Mouse (Mus musculus) hindbrain, embryonic 12.5 days (tissue): Measurements from ENCODE around the gene Gpx7. TPM values are rescaled to one million over a fixed set of nuclear protein-coding genes. Genes with fewer than 3 reads are reported as not detected.

Experiments used
- ATAC-seq: fragments of 200-750 bp; cut with Nextera tagmentation; 2 replicates; pipeline ENCODE4 v1.8.0; 2017; ENCODE audit warnings: moderate TSS enrichment; ENCODE audit not compliant: low FRiP score
- H3K27ac ChIP-seq: fragments of 300-500 bp; sonication (generic); 2 replicates; pipeline ENCODE4 v1.5.1; 2016; ENCODE audit warnings: mild to moderate bottlenecking
- H3K27me3 ChIP-seq: fragments of 300-500 bp; sonication (generic); 2 replicates; pipeline ENCODE4 v1.6.1; 2016; ENCODE audit warnings: mild to moderate bottlenecking
- H3K36me3 ChIP-seq: fragments of 300-500 bp; sonication (generic); 2 replicates; pipeline ENCODE4 v1.6.1; 2016; ENCODE audit warnings: mild to moderate bottlenecking
- H3K4me1 ChIP-seq: fragments of 300-500 bp; sonication (generic); 2 replicates; pipeline ENCODE4 v1.6.1; 2016
- H3K4me2 ChIP-seq: fragments of 300-500 bp; sonication (generic); replicated peaks from 2 replicates; pipeline ENCODE4 v1.6.1; 2016; ENCODE audit warnings: mild to moderate bottlenecking
- H3K4me3 ChIP-seq: fragments of 300-500 bp; sonication (generic); 2 replicates; pipeline ENCODE4 v1.5.1; 2016; ENCODE audit warnings: mild to moderate bottlenecking
- H3K9ac ChIP-seq: fragments of 300-500 bp; sonication (generic); 2 replicates; pipeline ENCODE4 v1.6.1; 2016; ENCODE audit warnings: mild to moderate bottlenecking, moderate library complexity
- H3K9me3 ChIP-seq: fragments of 300-500 bp; sonication (generic); replicated peaks from 2 replicates; pipeline ENCODE4 v1.6.1; 2016; ENCODE audit warnings: mild to moderate bottlenecking
- WGBS: fragments of 180-500 bp; shearing (Covaris S2); methylation state at CpG from one replicate; pipeline ENCODE4 v1.1.7; 2016; 5-methylcytosine and 5-hydroxymethylcytosine counted together
- polyA plus RNA-seq: library from polyadenylated mRNA; unstranded; fragments of >200 nt; fragmentation: Nextera tagmentation; extraction: Ambion mirVana; gene quantifications from 2 replicates; pipeline ENCODE4 v1.2.1, GENCODE M21; 2016

The Gpx7 gene
- 58.2 and 59.8 TPM in 2 replicates for polyA plus RNA-seq

DNA sequence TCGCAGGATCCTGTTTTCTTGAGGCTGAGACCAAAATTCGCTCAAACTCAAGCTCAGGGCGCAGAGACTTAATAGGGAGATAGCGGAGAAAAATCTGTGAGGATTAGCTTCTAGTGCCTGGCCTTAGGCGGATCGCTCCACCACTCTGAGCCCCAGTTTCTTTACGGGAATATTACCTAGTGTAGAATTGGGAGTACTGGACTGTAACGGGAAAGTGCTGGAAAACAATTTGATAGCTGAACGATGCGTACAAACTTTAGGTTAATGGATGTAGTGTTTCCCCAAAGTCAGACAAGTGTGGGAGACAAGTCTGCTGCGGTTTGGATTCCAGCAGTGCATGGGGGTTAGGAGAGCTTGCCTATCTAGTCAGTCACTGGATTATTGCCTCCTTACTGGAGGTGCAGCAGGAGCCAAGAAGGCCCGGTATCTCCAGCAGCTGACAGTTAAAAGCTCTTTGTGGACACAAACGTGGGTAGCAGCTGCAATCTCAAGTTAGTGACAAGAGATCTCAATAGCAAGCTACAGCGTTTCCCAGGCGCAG is at the start of gene Gpx7:
Gene Gpx7, minus strand, starts transcription at position 101 of the 541 bp plus-strand sequence.
- Histone ChIP-seq H3K4me2 (peak within 1 kb of the TSS; percentile 70), H3K4me3 (peak within 1 kb of the TSS; percentile 40), H3K36me3 (no peaks in the 10 kb centered on the region), H3K9ac (peak within 1 kb of the TSS; percentile 66), H3K27me3 (no peaks in the 10 kb centered on the region), H3K9me3 (no peaks in the 10 kb centered on the region), H3K27ac (peak within 1 kb of the TSS; percentile 19; the same call in 1 of the 2 replicates), H3K4me1 (peaks cover 19% of the 10 kb centered on the region)
- WGBS: 8% methylated on average over 15 of the region's 15 CpGs
- ATAC-seq: peak; percentile 35; the same call in 1 of the 2 replicates

- Histone ChIP-seq H3K27me3 (no peaks in the 10 kb centered on the region), H3K4me2 (no peak overlapping the region), H3K27ac (no peak overlapping the region), H3K4me3 (no peak overlapping the region), H3K36me3 (no peaks in the 10 kb centered on the region), H3K4me1 (peaks cover 7% of the 10 kb centered on the region), H3K9me3 (no peaks in the 10 kb centered on the region), H3K9ac (no peak overlapping the region)
- no peak for ATAC-seq
- 81% methylated on average over 2 of the region's 2 CpGs for WGBS
Observed at GRCm38 (mm10) chr4:108456028-108456427, 49.3 kb upstream of the Gpx7 start.

- no peak overlapping the region for H3K27ac ChIP-seq
- H3K9ac ChIP-seq: no peak overlapping the region
- no peaks in the 10 kb centered on the region for H3K36me3 ChIP-seq
- H3K4me2 ChIP-seq: no peak overlapping the region
- H3K9me3 ChIP-seq: no peaks in the 10 kb centered on the region
- 72% methylated on average over 7 of the region's 7 CpGs for WGBS
- no peak for ATAC-seq
- no peak overlapping the region for H3K4me3 ChIP-seq
- no peaks in the 10 kb centered on the region for H3K27me3 ChIP-seq
- no peaks in the 10 kb centered on the region for H3K4me1 ChIP-seq
Observed at GRCm38 (mm10) chr4:108448091-108448490, 41.3 kb upstream of the Gpx7 start.

DNA sequence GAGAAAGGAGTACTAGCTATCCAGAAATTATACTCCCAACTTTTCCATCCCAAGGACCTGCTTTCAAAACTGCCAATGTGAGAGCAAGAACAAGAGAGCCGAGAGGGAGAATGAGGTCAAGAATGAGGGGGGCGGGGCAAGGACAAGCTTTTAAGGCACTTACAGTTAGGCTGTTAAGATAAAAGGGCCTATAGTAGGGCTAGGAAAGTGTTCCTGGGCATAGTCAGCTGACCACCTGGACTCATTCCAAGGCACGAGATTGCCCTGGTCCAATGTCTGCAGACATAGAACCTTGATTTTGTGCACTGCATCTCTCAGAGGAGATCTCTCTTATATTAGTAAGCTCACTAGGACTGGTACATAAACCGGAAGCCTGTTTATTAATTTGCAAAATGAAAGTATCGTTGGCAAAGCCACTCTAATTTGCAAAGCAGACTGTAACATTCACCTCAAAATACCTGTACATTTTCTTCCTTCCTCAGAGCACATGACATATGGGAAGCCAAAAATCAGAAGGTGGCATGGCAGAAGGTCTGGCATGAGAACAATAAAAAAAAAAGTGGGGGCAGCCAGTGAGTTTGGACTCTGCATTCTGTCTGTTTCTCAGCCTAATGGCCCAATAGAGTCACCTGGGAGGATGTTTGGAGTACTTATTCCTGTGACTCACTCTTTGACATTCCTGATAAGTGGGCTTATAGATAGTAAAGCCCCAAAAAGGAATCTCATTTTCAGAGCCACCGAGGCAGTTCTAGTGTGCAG is 31.5 kb upstream of the Gpx7 start:
- Histone ChIP-seq H3K4me2 (no peak overlapping the region), H3K9ac (no peak overlapping the region), H3K27ac (no peak overlapping the region), H3K9me3 (no peaks in the 10 kb centered on the region), H3K27me3 (no peaks in the 10 kb centered on the region), H3K4me3 (no peak overlapping the region), H3K4me1 (peaks cover 4% of the 10 kb centered on the region), H3K36me3 (no peaks in the 10 kb centered on the region)
- 77% methylated on average over 6 of the region's 6 CpGs for WGBS
- ATAC-seq: no peak

GRCm38 (mm10) chr4:108436225-108436624 is 29.5 kb upstream of the Gpx7 start:
- H3K4me1 ChIP-seq: peaks cover 16% of the 10 kb centered on the region
- no peak for ATAC-seq
- no peak overlapping the region for H3K4me3 ChIP-seq
- no peaks in the 10 kb centered on the region for H3K27me3 ChIP-seq
- 86% methylated on average over 1 of the region's 1 CpGs for WGBS
- H3K27ac ChIP-seq: no peak overlapping the region
- H3K9me3 ChIP-seq: no peaks in the 10 kb centered on the region
- H3K9ac ChIP-seq: no peak overlapping the region
- H3K36me3 ChIP-seq: no peaks in the 10 kb centered on the region
- no peak overlapping the region for H3K4me2 ChIP-seq

DNA sequence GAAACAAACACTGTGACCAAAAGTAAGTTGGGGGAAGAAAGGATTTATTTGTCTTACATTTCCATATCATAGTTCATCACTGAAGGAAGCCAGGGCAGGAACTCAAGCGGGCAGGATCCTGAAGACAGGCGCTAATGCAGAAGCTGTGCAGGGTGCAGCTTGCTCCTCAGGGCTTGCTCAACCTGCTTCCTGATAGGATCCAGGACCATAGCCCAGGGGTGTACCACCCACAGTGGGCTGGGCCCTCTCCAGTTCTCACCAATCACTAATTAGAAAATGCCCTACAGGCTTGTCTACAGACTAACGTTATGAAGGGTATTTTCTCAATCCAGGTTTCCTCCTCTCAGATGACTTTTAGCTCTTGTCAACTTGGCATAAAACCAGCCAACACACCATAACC is 28.9 kb upstream of the Gpx7 start:
- Histone ChIP-seq H3K4me3 (no peak overlapping the region), H3K27ac (no peak overlapping the region), H3K4me2 (no peak overlapping the region), H3K36me3 (no peaks in the 10 kb centered on the region), H3K4me1 (peaks cover 21% of the 10 kb centered on the region), H3K27me3 (no peaks in the 10 kb centered on the region), H3K9me3 (no peaks in the 10 kb centered on the region), H3K9ac (no peak overlapping the region)
- 64% methylated on average over 3 of the region's 3 CpGs for WGBS
- ATAC-seq: no peak

DNA sequence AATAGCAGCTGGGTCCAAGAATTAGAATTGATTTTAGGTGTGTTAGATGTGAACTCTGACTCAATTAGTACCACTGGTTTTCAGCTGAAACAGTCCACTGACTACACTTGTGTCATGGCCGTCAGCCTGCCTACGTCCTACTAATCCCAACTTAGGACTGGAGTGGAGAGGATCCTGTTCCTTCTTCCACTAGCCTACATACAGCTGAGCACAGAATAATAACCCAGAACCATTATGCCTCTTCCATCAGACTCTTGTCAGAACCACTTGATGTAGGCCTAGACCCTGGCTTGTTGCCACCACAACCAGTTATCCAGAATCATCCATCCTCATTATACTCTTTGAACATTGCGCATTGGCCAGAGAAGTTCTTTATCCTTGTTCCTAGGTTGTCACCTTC is 28.0 kb upstream of the Gpx7 start:
- H3K4me1 ChIP-seq: peaks cover 24% of the 10 kb centered on the region
- ATAC-seq: no peak
- H3K9ac ChIP-seq: no peak overlapping the region
- no peaks in the 10 kb centered on the region for H3K36me3 ChIP-seq
- no peaks in the 10 kb centered on the region for H3K27me3 ChIP-seq
- H3K4me2 ChIP-seq: no peak overlapping the region
- no peak overlapping the region for H3K27ac ChIP-seq
- WGBS: 93% methylated on average over 3 of the region's 3 CpGs
- H3K9me3 ChIP-seq: no peaks in the 10 kb centered on the region
- H3K4me3 ChIP-seq: no peak overlapping the region

GRCm38 (mm10) chr4:108434221-108434620 is 27.5 kb upstream of the Gpx7 start:
- H3K9ac ChIP-seq: no peak overlapping the region
- peaks cover 24% of the 10 kb centered on the region for H3K4me1 ChIP-seq
- ATAC-seq: no peak
- 0 out of 2 replicates have a peak overlapping the region, but pooled peaks have one; percentile 12 for H3K27ac ChIP-seq
- H3K27me3 ChIP-seq: no peaks in the 10 kb centered on the region
- H3K9me3 ChIP-seq: no peaks in the 10 kb centered on the region
- H3K36me3 ChIP-seq: no peaks in the 10 kb centered on the region
- H3K4me2 ChIP-seq: no peak overlapping the region
- 86% methylated on average over 4 of the region's 4 CpGs for WGBS
- no peak overlapping the region for H3K4me3 ChIP-seq

DNA sequence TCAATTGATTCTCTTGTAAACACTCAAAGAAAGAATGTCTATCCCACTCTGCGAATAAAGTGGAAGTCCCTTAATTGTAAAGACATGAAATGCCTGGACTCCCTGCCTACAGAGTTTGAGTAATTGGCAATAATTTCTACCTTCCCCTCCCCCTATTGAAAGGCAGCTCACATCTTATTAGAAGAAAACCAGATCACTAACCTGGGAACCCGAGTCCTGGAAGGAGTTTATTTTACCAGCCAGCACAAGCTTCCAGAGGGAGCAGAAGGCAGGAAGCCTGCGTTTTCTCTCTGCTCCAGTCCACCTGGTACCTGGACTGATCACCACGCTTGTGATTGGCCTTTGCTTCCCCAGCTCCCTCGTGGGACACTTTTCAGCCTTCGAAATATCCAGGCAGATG is 26.6 kb upstream of the Gpx7 start:
- Histone ChIP-seq H3K9me3 (no peaks in the 10 kb centered on the region), H3K9ac (no peak overlapping the region), H3K4me3 (no peak overlapping the region), H3K27me3 (no peaks in the 10 kb centered on the region), H3K4me1 (peaks cover 24% of the 10 kb centered on the region), H3K27ac (no peak overlapping the region), H3K4me2 (no peak overlapping the region), H3K36me3 (no peaks in the 10 kb centered on the region)
- WGBS: 42% methylated on average over 6 of the region's 6 CpGs
- ATAC-seq: no peak

GRCm38 (mm10) chr4:108431561-108431936 is 24.8 kb upstream of the Gpx7 start:
- no peak overlapping the region for H3K4me2 ChIP-seq
- peaks cover 24% of the 10 kb centered on the region for H3K4me1 ChIP-seq
- peak overlapping the region; percentile 79 for H3K27ac ChIP-seq
- H3K36me3 ChIP-seq: no peaks in the 10 kb centered on the region
- ATAC-seq: 0 out of 2 replicates have a peak, but pooled peaks have one; percentile 26
- no peaks in the 10 kb centered on the region for H3K27me3 ChIP-seq
- 30% methylated on average over 2 of the region's 2 CpGs for WGBS
- no peak overlapping the region for H3K9ac ChIP-seq
- no peaks in the 10 kb centered on the region for H3K9me3 ChIP-seq
- H3K4me3 ChIP-seq: no peak overlapping the region

DNA sequence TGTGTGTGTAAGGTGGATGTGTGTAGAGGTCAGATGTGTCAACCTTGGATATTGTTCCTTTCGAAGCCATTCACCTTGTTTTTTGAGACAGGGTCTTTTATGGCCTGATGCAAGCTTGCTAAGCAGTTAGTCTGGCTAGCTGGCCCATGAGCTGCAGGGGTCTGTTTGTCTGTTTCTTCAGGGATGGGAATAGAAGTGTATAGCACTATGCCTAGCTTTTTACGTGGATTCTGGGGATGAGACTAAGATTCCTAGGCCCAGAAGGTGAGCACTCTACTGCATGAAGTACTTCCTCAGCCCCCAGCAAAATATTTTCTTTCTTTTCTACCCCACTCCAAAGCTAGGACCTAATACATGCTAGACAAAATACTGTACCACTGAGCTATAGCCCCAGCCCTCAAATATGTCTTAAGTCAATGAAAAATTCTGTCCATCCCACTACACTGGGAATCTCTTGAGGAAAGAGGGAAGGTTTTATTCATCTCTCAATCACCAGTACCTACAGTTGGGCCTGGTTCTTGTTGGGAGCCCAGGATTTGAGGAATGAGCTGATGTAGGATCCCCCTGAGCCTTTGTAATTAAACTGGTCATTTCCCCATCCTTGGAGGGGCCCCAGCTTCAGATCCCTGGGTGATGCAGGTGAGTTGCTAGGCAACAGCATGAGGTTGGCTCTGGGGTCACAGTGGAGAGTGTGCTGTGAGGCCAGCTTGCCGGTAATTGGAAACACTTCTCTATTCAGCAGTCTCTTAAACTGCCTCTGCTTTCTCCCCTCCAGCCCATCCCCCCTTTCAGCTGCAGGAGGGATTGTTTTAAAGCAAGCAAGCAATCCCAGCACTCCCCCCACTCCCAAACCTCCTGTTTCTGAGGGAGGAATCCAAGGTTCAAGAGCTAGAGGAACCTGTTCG is 24.1 kb upstream of the Gpx7 start:
- WGBS: 27% methylated on average over 4 of the region's 4 CpGs
- no peak overlapping the region for H3K9ac ChIP-seq
- peak; percentile 90 for ATAC-seq
- peaks cover 24% of the 10 kb centered on the region for H3K4me1 ChIP-seq
- no peaks in the 10 kb centered on the region for H3K27me3 ChIP-seq
- no peaks in the 10 kb centered on the region for H3K9me3 ChIP-seq
- peak overlapping the region; percentile 79 for H3K27ac ChIP-seq
- no peaks in the 10 kb centered on the region for H3K36me3 ChIP-seq
- no peak overlapping the region for H3K4me2 ChIP-seq
- H3K4me3 ChIP-seq: no peak overlapping the region

- H3K36me3 ChIP-seq: no peaks in the 10 kb centered on the region
- H3K4me1 ChIP-seq: peaks cover 20% of the 10 kb centered on the region
- H3K27me3 ChIP-seq: no peaks in the 10 kb centered on the region
- WGBS: 84% methylated on average over 6 of the region's 6 CpGs
- H3K27ac ChIP-seq: no peak overlapping the region
- no peak for ATAC-seq
- no peak overlapping the region for H3K4me3 ChIP-seq
- no peak overlapping the region for H3K4me2 ChIP-seq
- H3K9me3 ChIP-seq: no peaks in the 10 kb centered on the region
- H3K9ac ChIP-seq: no peak overlapping the region
Observed at GRCm38 (mm10) chr4:108428341-108428721, 21.6 kb upstream of the Gpx7 start.
